In the genomic region with DNA sequence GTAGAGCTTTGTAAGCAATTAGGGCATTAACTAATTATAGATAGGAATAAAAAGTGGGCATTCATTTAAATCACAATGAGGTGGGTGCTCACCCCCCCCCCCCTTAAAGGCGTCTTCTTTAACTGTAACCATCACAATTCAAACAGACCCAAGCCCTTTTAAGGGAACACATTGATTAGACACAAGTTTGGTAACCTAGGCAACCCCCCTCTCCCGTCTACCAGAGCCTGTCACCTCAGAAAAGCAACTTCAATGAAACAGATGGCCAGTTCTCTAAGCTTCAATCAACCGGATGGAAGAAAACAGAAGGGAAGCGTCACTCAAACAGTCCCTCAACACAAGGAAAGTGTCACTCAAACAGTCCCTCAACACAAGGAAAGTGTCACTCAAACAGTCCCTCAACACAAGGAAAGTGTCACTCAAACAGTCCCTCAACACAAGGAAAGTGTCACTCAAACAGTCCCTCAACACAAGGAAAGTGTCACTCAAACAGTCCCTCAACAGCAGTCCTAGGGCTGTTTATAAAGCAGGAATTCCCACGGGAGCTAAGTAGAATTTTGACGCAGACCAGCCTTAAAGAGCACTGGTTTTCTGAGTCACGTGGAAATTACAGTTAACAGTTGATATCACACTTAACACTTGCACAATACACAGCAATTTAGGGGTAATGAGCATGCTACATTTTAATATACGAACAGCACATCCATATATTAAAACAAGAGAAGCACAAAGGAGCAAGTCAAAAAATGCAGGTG, we compare ENCODE assay signal across 14 mouse cellular contexts. TPM values are rescaled to one million over a fixed set of nuclear protein-coding genes. Genes with fewer than 3 reads are reported as not detected.
DNase-seq lines count a peak whose midpoint lies in the region; ATAC-seq lines count a peak whose summit lies in the region.
"Had no signal": no experiment of that assay in that cellular context is flagged by ENCODE, and none has a peak within 500 bp of the region (broad histone marks: within the 10 kb centered on the region; RNA-seq: fewer than 3 reads in every experiment).

No protein-coding gene starts in this region.

- H3K36me3 ChIP-seq in forebrain, embryonic 11.5 days (ENCODE audit: control insufficient read depth, insufficient read depth, low read length) = no peaks in the 10 kb centered on the region
- H3K36me3 ChIP-seq in hindbrain, embryonic 15.5 days = no peaks in the 10 kb centered on the region
- H3K36me3 ChIP-seq in midbrain, embryonic 16.5 days (ENCODE audit: control insufficient read depth, insufficient read depth, low read length) = no peaks in the 10 kb centered on the region
- H3K36me3 ChIP-seq: heart, embryonic 13.5 days; stomach, embryonic 15.5 days had no signal

- no peaks in the 10 kb centered on the region; the same call in 1 of the 2 replicates for H3K4me1 ChIP-seq in forebrain, embryonic 11.5 days (replicated peaks; ENCODE audit: control insufficient read depth, insufficient read depth, low read length)
- no peaks in the 10 kb centered on the region for H3K4me1 ChIP-seq in hindbrain, embryonic 15.5 days (replicated peaks)
- H3K4me1 ChIP-seq in midbrain, embryonic 16.5 days (ENCODE audit: control insufficient read depth, insufficient read depth, low read length) = no peaks in the 10 kb centered on the region
- H3K4me1 ChIP-seq: heart, embryonic 13.5 days; stomach, embryonic 15.5 days had no signal

- H3K9ac ChIP-seq in forebrain, embryonic 11.5 days (ENCODE audit: low read length) = no peak overlapping the region
- no peak overlapping the region for H3K9ac ChIP-seq in hindbrain, embryonic 15.5 days
- no peak overlapping the region for H3K9ac ChIP-seq in midbrain, embryonic 16.5 days (ENCODE audit: low read depth, low read length)
- H3K9ac ChIP-seq: heart, embryonic 13.5 days; stomach, embryonic 15.5 days had no signal

- no peak overlapping the region for H3K4me2 ChIP-seq in forebrain, embryonic 11.5 days (ENCODE audit: low read depth, low read length, severe bottlenecking)
- H3K4me2 ChIP-seq in hindbrain, embryonic 15.5 days = no peak overlapping the region
- no peak overlapping the region for H3K4me2 ChIP-seq in midbrain, embryonic 16.5 days (ENCODE audit: low read length)
- H3K4me2 ChIP-seq: heart, embryonic 13.5 days; stomach, embryonic 15.5 days had no signal

- DNase-seq in brain, embryonic 18.5 days (ENCODE audit: low read depth, low spot score) = peak; percentile 61
- DNase-seq in forebrain, embryonic 11.5 days (ENCODE audit: low spot score) = peak; percentile 72
- DNase-seq in urinary bladder, postnatal 10 days (ENCODE audit: low spot score) = no peak
- DNase-seq in liver = no peak
- DNase-seq in right cerebral cortex, postnatal 4 days = no peak
- DNase-seq: adrenal gland, adult 2 months; kidney, postnatal 4 days; right cerebral cortex, postnatal 25 days had no signal

- peak; percentile 97 for ATAC-seq in forebrain, embryonic 11.5 days (replicated peaks; ENCODE audit: low FRiP score)
- ATAC-seq in hindbrain, embryonic 15.5 days (ENCODE audit: low FRiP score, low read depth) = peak; percentile 79; the same call in 1 of the 2 replicates
- ATAC-seq in midbrain, embryonic 16.5 days = peak; percentile 83
- ATAC-seq: CD4-positive, CD25-positive, alpha-beta regulatory T cell, adult 4 months; inflammation-experienced regulatory T-cells, adult 6 months had no signal

- H3K9me3 ChIP-seq in forebrain, embryonic 11.5 days (ENCODE audit: control insufficient read depth, low read length) = no peaks in the 10 kb centered on the region
- H3K9me3 ChIP-seq in hindbrain, embryonic 15.5 days = no peaks in the 10 kb centered on the region
- H3K9me3 ChIP-seq in midbrain, embryonic 16.5 days (replicated peaks; ENCODE audit: control insufficient read depth, low read length, poor library complexity, severe bottlenecking) = no peaks in the 10 kb centered on the region
- H3K9me3 ChIP-seq: heart, embryonic 13.5 days; stomach, embryonic 15.5 days had no signal

- no peaks in the 10 kb centered on the region for H3K27me3 ChIP-seq in forebrain, embryonic 11.5 days (ENCODE audit: control insufficient read depth, insufficient read depth, low read length)
- H3K27me3 ChIP-seq in hindbrain, embryonic 15.5 days = no peaks in the 10 kb centered on the region
- no peaks in the 10 kb centered on the region for H3K27me3 ChIP-seq in midbrain, embryonic 16.5 days (ENCODE audit: control insufficient read depth, insufficient read depth, low read depth, low read length)
- H3K27me3 ChIP-seq: stomach, embryonic 15.5 days had no signal

- no peak overlapping the region for H3K4me3 ChIP-seq in forebrain, embryonic 11.5 days (ENCODE audit: low read depth, low read length)
- no peak overlapping the region for H3K4me3 ChIP-seq in hindbrain, embryonic 15.5 days
- H3K4me3 ChIP-seq in midbrain, embryonic 16.5 days (ENCODE audit: low read depth, low read length) = no peak overlapping the region
- H3K4me3 ChIP-seq: heart, embryonic 13.5 days; stomach, embryonic 15.5 days had no signal

- 29% methylated on average over 8 of the region's 8 CpGs for WGBS in forebrain, embryonic 11.5 days
- 16% methylated on average over 8 of the region's 8 CpGs for WGBS in hindbrain, embryonic 15.5 days
- 17% methylated on average over 8 of the region's 8 CpGs for WGBS in midbrain, embryonic 16.5 days

- H3K27ac ChIP-seq in forebrain, embryonic 11.5 days (ENCODE audit: low read depth, low read length) = peak overlapping the region; percentile 53
- no peak overlapping the region for H3K27ac ChIP-seq in hindbrain, embryonic 15.5 days (replicated peaks)
- no peak overlapping the region for H3K27ac ChIP-seq in midbrain, embryonic 16.5 days (ENCODE audit: low read length)
- H3K27ac ChIP-seq: heart, embryonic 13.5 days; stomach, embryonic 15.5 days had no signal

RNA-seq across cellular contexts. Expression of gene Rai14, which starts 59.1 kb away (rescaled TPM):
- polyA plus RNA-seq in forebrain, embryonic 11.5 days (2014; fragmentation: Nextera tagmentation; extraction: Ambion mirVana) = 58.2 and 61.5 TPM in 2 replicates
- polyA plus RNA-seq in hindbrain, embryonic 15.5 days (2015; fragmentation: Nextera tagmentation; extraction: Ambion mirVana) = 10.9 and 15.7 TPM in 2 replicates
- 8.6 and 10.2 TPM in 2 replicates for polyA plus RNA-seq in midbrain, embryonic 16.5 days (2015; fragmentation: Nextera tagmentation; extraction: Ambion mirVana)

Comparison
In these comparisons a context has a peak if more than half of its experiments do, and no peak if none do; other contexts are left out.
1. DNase-seq: peak in brain, embryonic 18.5 days (single experiment) and forebrain, embryonic 11.5 days (single experiment); none in urinary bladder, postnatal 10 days (single experiment), liver (single experiment) and right cerebral cortex, postnatal 4 days (single experiment).
2. Peak in every context shown above with its lines, with median percentiles within 50 percentile points of each other: ATAC-seq.